Mouse (Mus musculus) megakaryocyte-erythroid progenitor cell, adult 5-6 weeks (primary cell): ENCODE results near the gene Pnpla1. TPM values are rescaled to one million over a fixed set of nuclear protein-coding genes. Genes with fewer than 3 reads are reported as not detected.

Experiments
- ATAC-seq: replicated peaks from 2 replicates; pipeline ENCODE4 v1.8.0; 2016; ENCODE audit warnings: mild to moderate bottlenecking, inconsistent platforms; ENCODE audit not compliant: severe bottlenecking, poor library complexity, low FRiP score, low TSS enrichment
- total RNA-seq, 2 experiments: library from RNA; stranded (forward) in 1 of 2; stranded (reverse) in 1 of 2; fragments of 200-1000, 215-1000 nt in 1 of 2; fragments of >200 nt in 1 of 2; fragmentation: Nextera tagmentation in 1 of 2; gene quantifications; 2 replicates each; pipeline ENCODE4 v1.2.3; 2014 to 2017

Gene Pnpla1
- total RNA-seq, 2 experiments from 2014 or later = not detected

- ATAC-seq = no peak
These were observed 55.0 kb downstream of the Pnpla1 start for GRCm38 (mm10) chr17:28913200-28913599.

- no peak for ATAC-seq
These were observed 55.7 kb downstream of the Pnpla1 start for GRCm38 (mm10) chr17:28913940-28914339.

- no peak for ATAC-seq
These were observed 56.9 kb downstream of the Pnpla1 start, which contains the start of gene 4930539E08Rik for GRCm38 (mm10) chr17:28915060-28915628. Gene 4930539E08Rik, minus strand, starts transcription at chr17:28915324.

- no peak for ATAC-seq
These were observed 58.3 kb downstream of the Pnpla1 start for GRCm38 (mm10) chr17:28916520-28916919.

GRCm38 (mm10) chr17:28921086-28921485 is 62.9 kb downstream of the Pnpla1 start:
- no peak for ATAC-seq

GRCm38 (mm10) chr17:28922096-28922495 is 63.9 kb downstream of the Pnpla1 start:
- no peak for ATAC-seq

GRCm38 (mm10) chr17:28924957-28925595 is 66.9 kb downstream of the Pnpla1 start:
- ATAC-seq = no peak

GRCm38 (mm10) chr17:28926380-28926779 is 68.2 kb downstream of the Pnpla1 start:
- peak; percentile 16; the same call in 1 of the 2 replicates for ATAC-seq

GRCm38 (mm10) chr17:28926866-28927635 is 68.8 kb downstream of the Pnpla1 start:
- ATAC-seq = peak; percentile 46

DNA sequence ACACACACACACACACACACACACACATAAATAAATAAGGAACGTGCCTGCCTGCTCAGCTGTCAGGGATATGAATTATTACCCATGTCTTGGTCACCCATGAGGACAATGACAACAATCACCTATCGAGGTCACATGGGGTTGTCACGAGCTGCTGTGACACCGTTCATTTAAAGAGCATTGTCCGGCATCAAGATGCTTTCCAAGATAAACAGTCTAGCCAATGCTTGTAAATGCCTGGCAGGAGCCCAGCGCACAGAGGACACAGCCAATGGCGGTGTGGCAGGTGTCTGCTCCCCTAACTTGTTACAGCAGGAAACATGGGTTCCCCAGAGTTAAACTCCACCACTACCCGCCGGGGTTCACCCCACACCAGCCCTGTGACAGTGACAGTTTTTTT is 69.8 kb downstream of the Pnpla1 start:
- ATAC-seq = no peak

DNA sequence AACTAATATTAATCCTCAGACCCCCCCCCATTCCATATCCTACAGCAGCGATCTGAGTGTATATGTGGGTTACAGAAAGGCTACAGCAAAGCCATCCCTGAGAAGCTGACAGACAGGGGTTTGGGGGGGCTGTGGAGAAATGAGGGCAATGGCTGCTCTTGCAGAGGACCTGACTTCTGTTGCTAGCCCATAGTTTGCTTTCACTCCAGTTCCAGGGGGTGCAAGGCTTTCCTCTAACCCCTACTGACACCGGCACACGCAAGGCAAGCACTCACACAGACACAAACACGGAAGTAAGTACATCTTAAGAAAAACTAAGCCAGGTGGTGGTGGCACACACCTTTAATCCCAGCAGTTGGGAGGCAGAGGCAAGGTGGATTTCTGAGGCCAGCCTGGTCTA is 71.2 kb downstream of the Pnpla1 start:
- no peak for ATAC-seq

- ATAC-seq = peak; percentile 74
These were observed 72.3 kb downstream of the Pnpla1 start for GRCm38 (mm10) chr17:28930392-28931074.

DNA sequence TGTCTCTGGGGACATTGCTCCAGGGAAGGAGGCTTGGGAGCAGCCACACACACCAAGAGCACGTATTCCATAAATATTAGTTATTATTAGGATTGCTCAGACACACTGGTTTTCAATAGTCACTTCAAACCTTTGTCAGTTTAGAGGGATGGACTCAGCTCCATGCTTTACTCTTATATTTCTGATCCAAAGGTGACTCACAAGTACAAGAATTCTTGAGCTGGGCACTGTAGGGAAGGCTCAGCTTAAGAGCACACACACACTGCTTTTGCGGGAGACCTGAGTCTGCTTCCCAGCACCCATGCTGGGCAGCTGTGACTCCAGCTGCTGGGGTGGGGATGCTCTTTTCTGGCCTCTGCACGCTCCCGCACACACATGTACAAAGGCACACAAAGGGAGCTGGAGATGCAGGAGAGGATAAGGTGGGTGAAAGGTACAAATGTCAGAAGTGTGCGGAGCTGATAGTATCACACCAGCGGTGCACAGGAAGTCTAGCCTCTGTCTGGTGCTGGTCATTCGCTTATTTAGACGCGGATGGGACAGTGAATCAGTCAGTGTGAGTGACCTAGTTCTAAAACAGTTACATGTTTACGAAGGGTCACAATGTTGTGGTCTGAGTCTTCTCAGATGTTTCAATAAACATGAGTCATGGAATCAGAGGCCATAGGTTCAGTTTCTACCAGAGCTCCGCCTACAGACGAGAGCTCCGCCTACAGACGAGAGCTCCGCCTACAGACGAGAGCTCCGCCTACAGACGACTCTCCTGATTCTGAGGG is 73.4 kb downstream of the Pnpla1 start:
- no peak for ATAC-seq

GRCm38 (mm10) chr17:28932274-28932673 is 74.1 kb downstream of the Pnpla1 start:
- no peak for ATAC-seq

- ATAC-seq = no peak
These were observed 76.1 kb downstream of the Pnpla1 start for GRCm38 (mm10) chr17:28934120-28934916.

DNA sequence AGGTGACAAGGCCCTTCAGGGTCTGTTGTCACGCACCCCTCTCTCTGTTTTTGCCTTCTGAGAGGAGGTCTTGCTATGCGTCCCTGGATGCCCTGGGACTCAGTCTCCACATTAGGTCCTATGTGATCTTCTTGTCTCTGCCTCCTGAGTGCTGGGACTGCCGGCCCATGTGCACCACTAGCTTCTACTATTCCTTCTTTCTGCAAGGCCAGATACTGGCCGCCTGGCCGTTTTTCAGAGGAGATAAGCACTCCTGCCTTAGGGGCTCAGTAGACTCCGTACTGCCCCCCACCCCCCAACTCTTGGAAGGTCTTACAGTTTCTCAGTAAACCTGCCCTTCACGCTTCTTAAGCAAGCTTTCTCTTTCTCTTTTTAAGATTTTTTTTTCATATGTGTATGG is 77.9 kb downstream of the Pnpla1 start:
- ATAC-seq = 0 out of 2 replicates have a peak, but pooled peaks have one; percentile 24

- ATAC-seq = peak; percentile 57; the same call in 1 of the 2 replicates
These were observed 78.6 kb downstream of the Pnpla1 start for GRCm38 (mm10) chr17:28936622-28937345.
